Mouse (Mus musculus) liver, embryonic 18 days (tissue): ENCODE measurements around the gene Flnb. TPM values are rescaled to one million over a fixed set of nuclear protein-coding genes. Genes with fewer than 3 reads are reported as not detected.

Experiments
- polyA plus RNA-seq: library from polyadenylated mRNA; depleted of rRNA; stranded (reverse); fragments of >200 nt; gene quantifications from 2 replicates; pipeline ENCODE4 v1.2.3, GENCODE M21; 2012; rRNA removed

Flnb gene
- polyA plus RNA-seq = 4.3 and 5.1 TPM in 2 replicates

DNA sequence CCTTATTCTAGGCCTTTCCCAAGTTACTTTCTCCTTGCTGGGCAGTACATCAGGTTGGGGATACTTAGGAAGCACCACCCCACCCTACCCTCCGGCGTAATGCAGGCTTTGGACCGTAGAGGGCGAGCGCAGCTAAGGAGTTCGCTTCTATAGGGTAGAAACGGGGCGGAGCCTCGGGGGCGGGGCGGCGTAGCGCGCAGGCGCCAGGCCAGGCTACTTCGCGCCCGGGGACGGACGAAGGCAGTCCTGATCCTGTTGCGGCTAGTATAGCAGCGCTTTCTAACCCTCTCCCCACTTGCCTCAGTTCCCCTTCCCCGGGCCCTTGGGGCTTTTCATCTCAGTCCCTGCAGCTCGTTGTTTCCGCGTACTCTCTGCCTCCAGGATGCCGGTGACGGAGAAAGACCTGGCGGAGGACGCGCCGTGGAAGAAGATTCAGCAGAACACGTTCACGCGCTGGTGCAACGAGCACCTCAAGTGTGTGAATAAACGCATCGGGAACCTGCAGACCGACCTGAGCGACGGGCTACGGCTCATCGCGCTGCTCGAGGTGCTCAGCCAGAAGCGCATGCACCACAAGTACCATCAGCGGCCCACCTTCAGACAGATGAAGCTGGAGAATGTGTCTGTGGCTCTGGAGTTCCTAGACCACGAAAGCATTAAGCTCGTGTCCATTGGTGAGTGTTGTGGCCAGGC, at the start of gene Flnb:
Gene Flnb, plus strand, starts transcription at position 188 of the 693 bp plus-strand sequence.

DNA sequence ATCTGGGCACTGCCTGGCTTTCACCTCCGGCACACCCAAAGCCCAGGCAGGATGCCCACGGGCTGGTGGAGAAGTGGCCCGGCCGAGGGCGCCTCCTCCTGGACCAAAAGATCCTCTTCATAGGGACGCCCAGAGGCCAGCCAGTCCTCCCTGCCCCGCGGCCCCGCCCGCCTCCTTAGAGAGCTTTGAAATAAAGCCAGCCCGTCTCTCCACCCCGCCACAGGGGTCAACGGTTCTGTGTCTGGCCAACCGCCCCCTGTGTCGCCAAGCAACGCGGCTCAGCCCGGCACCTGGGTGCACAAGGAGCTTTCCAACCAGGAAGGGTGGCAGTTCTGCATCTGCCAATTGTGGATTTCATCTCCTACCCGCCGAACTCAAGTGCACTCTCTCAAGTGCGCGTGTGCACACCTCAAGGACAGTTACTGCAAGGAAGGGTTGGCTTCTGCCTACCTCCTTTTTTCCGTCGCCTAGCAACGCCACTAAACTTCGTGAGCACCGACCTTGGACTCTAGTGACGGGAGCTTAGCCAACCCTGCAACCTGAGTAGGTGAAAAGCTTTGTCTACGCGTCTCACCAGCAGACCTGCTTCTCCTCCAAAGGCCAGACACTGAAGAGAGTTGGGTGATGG, 26.1 kb upstream of the Flnb start, which contains the start of gene Gm26661:
Gene Gm26661, plus strand, starts transcription at position 56 of the 628 bp plus-strand sequence.

GRCm38 (mm10) chr14:7957049-7957448, 139.3 kb downstream of the Flnb start, which contains the start of gene Gm45521:
Gene Gm45521, plus strand, starts transcription at chr14:7957288.

GRCm38 (mm10) chr14:7994271-7994767, 176.6 kb downstream of the Flnb start, which contains the start of gene Dnase1l3:
Gene Dnase1l3, minus strand, starts transcription at chr14:7994573.

Other genes starting within 250 kb of the Flnb start
- 0.01 TPM in 1 of 2 replicates, not detected in the other for gene Gm3558, start 249.4 kb upstream of the Flnb start, polyA plus RNA-seq
- not detected in 2 replicates for gene Gm10338, start 222.4 kb upstream of the Flnb start, polyA plus RNA-seq
- not detected in 2 replicates for gene Gm10128, start 174.0 kb upstream of the Flnb start, polyA plus RNA-seq
- not detected in 2 replicates for gene Gm26661, start 26.4 kb upstream of the Flnb start, polyA plus RNA-seq
- not detected in 2 replicates for gene Gm45521, start 139.3 kb downstream of the Flnb start, polyA plus RNA-seq
- gene Dnase1l3, start 176.6 kb downstream of the Flnb start, polyA plus RNA-seq = 3.6 and 3.9 TPM in 2 replicates
- 7.5 and 7.8 TPM in 2 replicates for gene Abhd6, start 184.9 kb downstream of the Flnb start, polyA plus RNA-seq